Mouse (Mus musculus): ENCODE results near the gene Dynlt1f.
"Not testable (repeated sequence)": the region's sequence is repeated elsewhere in the genome, so short reads cannot be mapped to it uniquely, and the experiment has no call there.

- not testable (repeated sequence) for TF ChIP-seq CTCF (IDR thresholded peaks at IDR 0.05; ENCODE audit: control insufficient read depth, insufficient read depth, insufficient replicate concordance, low read depth, low read length); POLR2A (IDR thresholded peaks at IDR 0.05; ENCODE audit: control insufficient read depth, low read depth, low read length)
Observed at GRCm38 (mm10) chr17:6703381-6704270, 47.9 kb upstream of the Dynlt1f start.
